Mouse (Mus musculus) bone marrow macrophage, adult 2 months (primary cell): ENCODE measurements around the gene Lekr1.

ENCODE experiments used
- CTCF ChIP-seq: IDR thresholded peaks from 2 replicates; pipeline ENCODE4 v1.5.1; 2012; ENCODE audit warnings: low read depth, mild to moderate bottlenecking, low read length, moderate library complexity
- POLR2A ChIP-seq: IDR thresholded peaks from 2 replicates; pipeline ENCODE4 v1.6.1; 2012; ENCODE audit warnings: mild to moderate bottlenecking, low read depth, low read length, borderline replicate concordance

- TF ChIP-seq POLR2A (no peak), CTCF (no peak)
These were observed 4.3 kb upstream of the Lekr1 start for GRCm38 (mm10) chr3:65661731-65662130.
